Mouse (Mus musculus): ENCODE data around the gene Ly6g6f. TPM values are rescaled to one million over a fixed set of nuclear protein-coding genes. Genes with fewer than 3 reads are reported as not detected.

The Ly6g6f gene
- total and polyA plus RNA-seq, 3 experiments: 0.88 to 3.0 TPM; not detected in 1

GRCm38 (mm10) chr17:35133517-35133916 lies 48.1 kb upstream of the Ly6g6f start:
- TF ChIP-seq HCFC1 (IDR thresholded peaks at IDR 0.05; ENCODE audit: low read depth, low read length) (no peak), MYB (IDR thresholded peaks at IDR 0.05; ENCODE audit: low read depth, low read length) (no peak), CTCF (IDR thresholded peaks at IDR 0.05 in 2 of 3, conservative IDR thresholded peaks at IDR 0.05 in 1 of 3; ENCODE audit: control insufficient read depth in 1 of 3, insufficient read depth in 1 of 3, low read depth in 2 of 3, low read length in 3 of 3, poor library complexity in 1 of 3, severe bottlenecking in 1 of 3) (no peak), TCF12 (IDR thresholded peaks at IDR 0.05; ENCODE audit: low read depth, low read length) (no peak), RAD21 (IDR thresholded peaks at IDR 0.05; ENCODE audit: low read depth, low read length) (no peak), NRF1 (IDR thresholded peaks at IDR 0.05; ENCODE audit: insufficient read depth, low read depth, low read length, poor library complexity, severe bottlenecking) (no peak), KAT2A (conservative IDR thresholded peaks at IDR 0.05; ENCODE audit: low read depth, low read length) (no peak), TAL1 (IDR thresholded peaks at IDR 0.05; ENCODE audit: low read length) (no peak)
- Histone ChIP-seq H3K4me1 (ENCODE audit: control insufficient read depth in 1 of 2, insufficient read depth in 2 of 2, low read length in 2 of 2) (peaks cover 0 to 13% of the 10 kb centered on the region in 2 experiments; a peak in 2 of 4 replicates), H3K27ac (ENCODE audit: control insufficient read depth, low read depth, low read length) (no peak overlapping the region), H3K27me3 (ENCODE audit: control insufficient read depth in 1 of 2, insufficient read depth in 2 of 2, low read length in 2 of 2) (no peaks in the 10 kb centered on the region), H3K36me3 (ENCODE audit: control insufficient read depth in 1 of 2, insufficient read depth in 2 of 2, low read length in 2 of 2) (peaks cover 0 to 18% of the 10 kb centered on the region in 2 experiments; a peak in 3 of 4 replicates), H3K9me3 (replicated peaks; ENCODE audit: insufficient read depth, low read length) (no peaks in the 10 kb centered on the region), H3K4me3 (ENCODE audit: control insufficient read depth in 1 of 2, insufficient read depth in 1 of 2, low read depth in 2 of 2, low read length in 2 of 2) (no peak overlapping the region), H3K9ac (ENCODE audit: control insufficient read depth, low read depth, low read length, poor library complexity, severe bottlenecking) (peak overlapping the region; percentile 26; the same call in 1 of the 2 replicates), H3K79me2 (ENCODE audit: control insufficient read depth, insufficient read depth, low read length, poor library complexity) (peaks cover 35% of the 10 kb centered on the region)
- no peak for DNase-seq (ENCODE audit: low read depth, low spot score)

- no peak overlapping the region for H3K4me3 ChIP-seq (ENCODE audit: control insufficient read depth in 1 of 2, insufficient read depth in 1 of 2, low read depth in 2 of 2, low read length in 2 of 2)
- H3K79me2 ChIP-seq (ENCODE audit: control insufficient read depth, insufficient read depth, low read length, poor library complexity): peaks cover 33% of the 10 kb centered on the region
- no peaks in the 10 kb centered on the region for H3K27me3 ChIP-seq (ENCODE audit: control insufficient read depth in 1 of 2, insufficient read depth in 2 of 2, low read length in 2 of 2)
- peaks cover 0 to 13% of the 10 kb centered on the region in 2 experiments; a peak in 2 of 4 replicates for H3K4me1 ChIP-seq (ENCODE audit: control insufficient read depth in 1 of 2, insufficient read depth in 2 of 2, low read length in 2 of 2)
- TF ChIP-seq KAT2A (conservative IDR thresholded peaks at IDR 0.05; ENCODE audit: low read depth, low read length) (no peak), MEF2A (IDR thresholded peaks at IDR 0.05; ENCODE audit: extremely low read depth, insufficient replicate concordance, low read depth, low read length, poor library complexity, severe bottlenecking) (no peak), MAZ (IDR thresholded peaks at IDR 0.05; ENCODE audit: low read depth, low read length) (no peak), GATA1 (IDR thresholded peaks at IDR 0.05; ENCODE audit: low read depth, low read length) (no peak), ZKSCAN1 (IDR thresholded peaks at IDR 0.05; ENCODE audit: low read depth, low read length) (no peak)
- no peaks in the 10 kb centered on the region for H3K9me3 ChIP-seq (replicated peaks; ENCODE audit: insufficient read depth, low read length)
- peaks cover 0 to 12% of the 10 kb centered on the region in 2 experiments; a peak in 2 of 4 replicates for H3K36me3 ChIP-seq (ENCODE audit: control insufficient read depth in 1 of 2, insufficient read depth in 2 of 2, low read length in 2 of 2)
- no peak for DNase-seq (ENCODE audit: low read depth, low spot score)
- no peak overlapping the region for H3K27ac ChIP-seq (ENCODE audit: control insufficient read depth, low read depth, low read length)
- H3K9ac ChIP-seq (ENCODE audit: control insufficient read depth, low read depth, low read length, poor library complexity, severe bottlenecking): no peak overlapping the region
These were observed 46.8 kb upstream of the Ly6g6f start for GRCm38 (mm10) chr17:35132174-35132560.

DNA sequence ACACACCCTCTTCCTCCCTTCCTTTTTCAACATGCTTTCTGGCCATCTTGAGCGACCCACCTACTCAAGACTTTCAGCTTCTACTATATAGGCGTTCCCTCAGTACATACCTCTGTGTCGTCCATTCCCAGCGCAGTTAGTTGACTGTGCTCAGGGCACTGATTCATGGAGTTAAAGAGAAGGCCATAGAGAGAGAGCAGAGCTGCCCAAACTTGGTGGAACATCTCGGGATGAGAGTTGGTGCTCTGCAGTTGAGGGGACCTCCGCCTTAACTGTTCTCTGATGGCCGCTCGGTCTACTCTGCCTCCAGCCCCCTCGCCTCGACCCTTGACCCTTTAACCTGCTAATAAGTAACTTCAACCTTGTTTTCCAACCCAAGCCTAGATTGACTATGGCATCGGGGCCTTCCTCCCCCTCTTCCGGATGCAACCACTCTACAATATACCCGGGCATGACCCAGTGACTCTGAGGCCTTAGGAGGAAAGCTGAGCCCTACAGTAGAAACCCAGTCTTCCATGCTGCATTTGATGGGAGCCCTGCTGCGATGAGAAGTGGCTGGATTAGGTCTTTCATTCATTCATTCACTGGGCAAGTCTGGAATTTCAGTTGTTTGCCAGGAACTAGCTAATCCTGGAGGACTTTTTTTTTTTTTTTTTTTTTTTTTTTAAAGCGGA lies 46.2 kb upstream of the Ly6g6f start, which contains the start of gene Apom:
Apom (minus strand) TSS at position 551 of the 674 bp plus-strand sequence.
- Histone ChIP-seq H3K36me3 (ENCODE audit: control insufficient read depth in 1 of 2, insufficient read depth in 2 of 2, low read length in 2 of 2) (peaks cover 0 to 7% of the 10 kb centered on the region in 2 experiments; a peak in 2 of 4 replicates), H3K4me1 (ENCODE audit: control insufficient read depth in 1 of 2, insufficient read depth in 2 of 2, low read length in 2 of 2) (peaks cover 0 to 9% of the 10 kb centered on the region in 2 experiments; a peak in 2 of 4 replicates), H3K27ac (ENCODE audit: control insufficient read depth, low read depth, low read length) (no peak within 1 kb of the TSS), H3K9ac (ENCODE audit: control insufficient read depth, low read depth, low read length, poor library complexity, severe bottlenecking) (no peak within 1 kb of the TSS), H3K79me2 (ENCODE audit: control insufficient read depth, insufficient read depth, low read length, poor library complexity) (peaks cover 31% of the 10 kb centered on the region), H3K9me3 (replicated peaks; ENCODE audit: insufficient read depth, low read length) (no peaks in the 10 kb centered on the region), H3K4me3 (ENCODE audit: control insufficient read depth in 1 of 2, insufficient read depth in 1 of 2, low read depth in 2 of 2, low read length in 2 of 2) (no peak within 1 kb of the TSS), H3K27me3 (ENCODE audit: control insufficient read depth in 1 of 2, insufficient read depth in 2 of 2, low read length in 2 of 2) (no peaks in the 10 kb centered on the region)
- no peak for DNase-seq (ENCODE audit: low read depth, low spot score)
- TF ChIP-seq ELF1 (IDR thresholded peaks at IDR 0.05; ENCODE audit: low read depth, low read length): no peak
